Mouse (Mus musculus): ENCODE measurements at regions not wholly inside any gene's neighbourhood (a gene's known extent, or its start where the extent isn't known, plus 50 kb on each side); places are given as distances from the start of the nearest gene placed in this dataset.

DNA sequence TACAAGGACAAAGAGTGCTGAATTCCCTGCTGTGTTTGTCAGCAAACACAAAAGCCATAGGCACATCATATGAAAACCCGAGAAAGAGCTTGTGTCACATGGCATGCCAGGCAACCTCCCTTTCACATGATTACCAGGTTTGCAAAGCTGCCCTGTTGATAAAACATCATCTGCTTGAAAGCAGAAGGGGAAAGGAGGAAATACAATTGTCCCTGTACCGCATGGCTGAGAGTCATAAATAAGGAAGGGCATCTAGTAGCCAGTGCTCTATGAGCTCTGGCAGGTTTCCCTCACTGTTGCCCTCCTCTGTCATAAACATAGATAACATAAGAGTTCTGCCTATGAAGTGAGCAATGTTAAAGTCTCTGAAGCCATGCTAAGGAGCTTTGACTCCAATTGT, 86.8 kb upstream of the Gadd45a start:
- no peak for DNase-seq (ENCODE audit: low spot score)
- intact Hi-C loops (cut with DNase I) = no loop called here

DNA sequence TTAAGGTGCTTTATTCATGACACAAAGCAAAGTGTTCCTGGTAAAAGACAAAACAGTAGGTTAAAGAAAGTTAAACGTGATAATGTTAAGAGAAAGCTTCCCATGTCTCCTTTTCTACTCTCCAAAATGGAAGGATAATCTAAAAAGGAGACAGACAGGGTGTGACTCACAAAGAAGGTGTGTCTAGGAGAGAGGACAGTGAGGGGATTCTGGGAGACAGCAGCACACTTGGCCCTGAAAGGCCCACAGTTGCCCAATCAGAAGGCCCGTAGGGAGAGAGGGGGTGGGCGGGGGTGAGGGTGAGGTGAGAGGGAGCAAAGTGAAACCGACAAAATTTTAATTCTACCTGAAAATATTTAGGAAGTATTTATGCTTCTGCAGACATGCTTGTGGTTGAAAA, 85.8 kb upstream of the Gadd45a start:
- DNase-seq (ENCODE audit: low spot score) = no peak
- intact Hi-C loops (cut with DNase I) = no loop called here

DNA sequence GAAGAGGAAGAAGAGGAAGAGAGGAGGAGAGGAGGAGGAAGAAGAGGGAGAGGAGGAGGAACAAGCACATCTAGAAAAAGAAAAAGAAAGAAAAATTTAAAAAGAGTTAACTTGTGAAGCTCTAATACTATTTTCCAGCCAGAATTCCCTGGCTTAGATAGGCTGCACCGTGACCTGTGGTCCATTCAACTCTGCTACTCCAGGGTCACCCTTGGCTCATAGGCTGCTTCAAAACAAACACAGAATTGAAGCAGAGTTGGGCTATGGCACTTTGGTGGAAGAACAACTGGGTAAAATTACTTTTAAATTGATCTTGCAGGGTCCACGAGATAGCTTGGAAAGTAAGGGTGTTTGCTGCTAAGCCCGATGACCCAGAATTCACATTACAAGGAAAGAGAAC, 79.0 kb upstream of the Gadd45a start:
- intact Hi-C loops (cut with DNase I) = no loop called here
- no peak for DNase-seq (ENCODE audit: low spot score)

DNA sequence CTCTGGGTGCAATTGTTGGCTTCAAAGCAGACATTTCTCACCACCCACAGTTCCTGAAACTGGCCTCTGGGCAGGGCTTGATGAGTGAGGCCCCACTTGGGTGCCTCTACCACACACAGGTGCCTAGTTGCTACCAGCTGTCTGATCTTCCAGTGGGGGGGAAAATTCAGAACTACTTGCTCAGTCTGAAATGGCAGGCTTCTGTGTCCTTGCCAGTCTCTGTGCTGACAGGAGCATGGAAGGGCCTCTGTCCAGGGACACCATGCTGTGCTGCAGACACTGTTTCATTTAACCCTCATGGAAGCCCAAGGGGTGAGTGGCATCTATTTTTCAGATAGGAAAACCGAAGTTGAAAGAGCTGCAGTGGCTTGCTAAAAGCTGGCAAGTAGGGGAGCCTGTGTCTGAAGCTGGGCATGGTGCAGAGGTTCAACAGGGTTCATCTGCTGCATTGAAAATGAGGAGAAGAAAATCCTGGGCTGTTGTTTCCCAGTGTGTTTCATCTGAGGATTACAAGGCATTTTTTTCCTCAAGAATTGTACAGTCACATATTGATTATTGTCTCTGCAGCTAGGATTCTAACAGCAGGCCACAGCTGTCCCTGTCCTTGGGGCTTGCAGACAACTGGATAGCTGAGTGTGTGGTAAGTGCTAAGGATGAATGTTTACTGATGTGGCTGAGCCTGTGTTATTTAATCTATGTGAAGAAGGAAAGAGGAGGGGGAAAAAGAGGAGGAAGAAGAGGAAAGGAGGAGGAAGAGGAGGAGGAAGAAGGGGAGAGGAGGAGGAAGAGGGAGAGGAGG, 78.4 kb upstream of the Gadd45a start:
- no peak for DNase-seq (ENCODE audit: low spot score)
- intact Hi-C loops (cut with DNase I) = no loop called here

DNA sequence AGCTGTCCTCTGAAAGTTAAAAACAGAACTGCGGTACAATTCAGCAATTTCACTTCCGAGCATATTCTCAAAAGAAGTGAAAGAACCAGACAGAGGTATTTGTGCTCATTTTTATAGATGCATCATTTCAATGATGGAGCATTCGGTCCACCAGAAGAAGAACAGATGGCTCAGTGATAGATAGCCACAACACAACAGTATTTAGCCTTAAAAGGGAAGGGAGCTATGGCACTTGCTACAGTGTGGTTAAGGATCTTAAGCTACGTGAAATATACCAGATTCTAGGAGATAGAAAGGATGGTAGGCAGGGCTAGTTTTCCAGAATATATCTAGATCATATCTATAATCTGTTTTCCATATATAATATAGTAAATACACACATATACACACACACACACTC, 77.5 kb upstream of the Gadd45a start:
- no peak for DNase-seq (ENCODE audit: low spot score)
- intact Hi-C loops (cut with DNase I) = no loop called here

DNA sequence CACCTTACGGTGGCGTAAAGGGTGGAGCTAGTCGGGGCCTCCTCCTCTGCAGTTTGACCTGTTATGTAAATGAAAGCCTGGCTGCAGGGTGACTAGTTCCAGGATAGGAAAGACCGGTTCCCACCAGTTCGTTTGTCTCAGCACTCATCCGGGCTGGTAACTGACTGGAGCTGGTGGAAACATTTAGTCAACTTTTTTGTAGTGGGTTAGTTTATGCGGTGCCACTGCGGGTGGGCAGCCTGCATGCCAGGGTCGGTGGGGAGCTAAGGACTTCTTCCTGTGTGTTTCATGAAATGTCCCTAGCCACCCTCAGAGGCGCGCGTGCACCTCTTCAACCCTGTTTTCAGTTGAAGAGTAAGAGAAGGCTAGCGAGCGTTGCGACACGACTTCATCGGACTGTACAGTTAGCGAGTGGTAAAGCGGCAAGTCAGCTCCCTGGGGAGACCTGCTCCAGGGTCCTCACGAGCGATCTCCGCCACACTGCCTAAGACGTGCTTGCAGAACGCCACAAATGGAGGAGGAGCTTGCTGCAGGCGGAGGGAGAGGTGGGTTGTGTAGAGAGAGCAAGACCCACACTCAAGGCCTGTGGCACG, 76.5 kb upstream of the Gadd45a start:
- DNase-seq (ENCODE audit: low spot score) = no peak

DNA sequence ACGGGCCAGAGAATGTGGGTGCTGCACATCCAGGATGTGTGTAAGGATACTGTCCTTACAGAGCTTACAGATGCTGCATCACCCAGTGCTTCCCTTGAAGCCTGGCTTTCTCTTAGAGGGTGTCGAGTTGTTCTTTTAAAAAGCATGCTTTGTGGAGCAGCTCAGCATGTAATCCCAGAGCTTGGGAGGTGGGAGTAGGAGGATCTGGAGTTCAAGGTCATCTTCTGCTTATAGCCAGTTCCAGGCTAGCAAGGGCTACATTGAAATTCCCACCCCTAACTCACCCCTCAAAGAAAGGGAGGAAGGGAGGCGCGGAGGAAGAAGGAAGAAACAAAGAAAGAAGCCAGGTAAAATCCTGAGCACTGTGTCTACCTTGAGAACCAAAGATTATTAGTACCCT, 76.0 kb upstream of the Gadd45a start:
- intact Hi-C loops (cut with DNase I) = no loop called here
- no peak for DNase-seq (ENCODE audit: low spot score)

More for the DNA sequence above, 76.5 kb upstream of the Gadd45a start:
- intact Hi-C loops (cut with DNase I) = no loop called here

DNA sequence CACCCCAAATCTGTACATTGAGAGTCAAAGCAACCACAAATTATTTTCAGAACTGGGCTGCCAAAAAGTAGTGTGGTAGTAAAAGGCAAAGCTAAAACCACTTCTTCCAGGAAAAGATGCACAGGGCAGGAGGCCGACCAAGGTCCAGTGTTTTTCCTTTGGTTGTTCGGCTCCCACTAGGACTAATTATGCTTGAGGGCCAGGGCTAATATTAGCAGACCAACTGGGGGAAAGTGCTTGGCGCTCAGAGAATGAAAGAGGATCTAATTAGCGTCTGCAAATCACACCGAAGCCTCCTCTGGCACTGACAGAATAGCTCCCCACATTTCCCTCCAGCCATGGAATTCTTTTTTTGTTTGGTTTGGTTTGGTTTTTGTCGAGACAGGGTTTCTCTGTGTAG, 75.1 kb upstream of the Gadd45a start:
- no peak for DNase-seq (ENCODE audit: low spot score)
- intact Hi-C loops (cut with DNase I) = no loop called here

DNA sequence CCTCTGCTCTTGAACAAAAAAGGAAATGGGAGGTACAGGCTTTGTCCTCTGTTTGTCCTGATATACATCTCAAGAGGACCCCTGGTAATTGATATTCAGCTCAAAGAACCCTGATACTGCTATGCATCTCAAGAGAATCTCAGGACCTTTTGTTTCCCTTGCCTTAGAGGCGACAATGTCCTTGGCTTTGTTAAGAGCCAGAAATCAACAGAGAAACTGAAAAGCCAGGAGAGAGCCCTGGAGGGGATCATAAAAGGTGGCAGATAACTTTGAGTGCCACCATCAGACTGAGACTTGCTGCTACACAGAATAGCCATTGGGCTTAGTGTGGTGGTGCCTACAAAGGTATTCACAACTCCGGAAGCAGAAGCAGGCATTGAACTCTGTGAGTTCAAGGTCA, 74.3 kb upstream of the Gadd45a start:
- DNase-seq (ENCODE audit: low spot score) = no peak
- intact Hi-C loops (cut with DNase I) = no loop called here

DNA sequence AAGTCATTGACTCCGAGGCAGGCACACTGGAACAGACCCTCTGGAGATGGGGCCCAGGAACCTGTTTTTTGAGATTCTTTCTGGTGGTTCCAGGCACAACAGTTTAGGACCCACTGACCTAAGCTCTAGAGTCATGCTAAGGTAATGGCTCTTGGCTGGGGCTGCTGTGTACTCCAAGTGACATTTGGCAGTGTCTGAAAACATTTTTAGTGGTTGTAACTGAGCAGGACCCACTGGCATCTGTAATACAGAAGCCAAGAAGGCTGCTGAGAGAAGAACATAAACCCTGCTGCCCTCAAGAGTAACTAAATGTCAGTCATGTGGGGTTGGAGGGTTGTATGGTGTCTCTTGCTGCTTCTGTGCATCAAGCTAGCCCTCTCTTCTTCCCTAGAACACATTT, 73.1 kb upstream of the Gadd45a start:
- DNase-seq (ENCODE audit: low spot score) = no peak
- intact Hi-C loops (cut with DNase I) = no loop called here

DNA sequence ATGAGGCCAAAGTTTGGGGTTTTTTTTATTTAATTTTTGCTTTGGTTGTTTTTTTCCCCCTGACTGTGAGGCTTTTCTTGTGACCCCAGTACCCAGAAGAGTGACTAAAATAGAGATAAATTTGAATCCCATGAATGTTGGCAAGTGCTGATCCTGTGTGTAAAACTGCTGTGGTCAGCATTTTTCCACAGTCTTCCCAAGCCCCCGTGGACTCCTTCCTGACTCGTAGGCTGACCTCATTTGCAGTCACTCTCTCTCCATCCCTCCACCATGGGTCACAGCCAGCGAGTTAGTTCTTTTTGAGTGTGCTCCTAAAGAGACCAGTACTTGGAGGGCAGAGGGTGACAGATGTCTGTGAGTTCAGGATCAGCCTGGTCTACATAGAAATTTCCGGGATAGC, 72.5 kb upstream of the Gadd45a start:
- intact Hi-C loops (cut with DNase I) = no loop called here
- DNase-seq (ENCODE audit: low spot score) = no peak

DNA sequence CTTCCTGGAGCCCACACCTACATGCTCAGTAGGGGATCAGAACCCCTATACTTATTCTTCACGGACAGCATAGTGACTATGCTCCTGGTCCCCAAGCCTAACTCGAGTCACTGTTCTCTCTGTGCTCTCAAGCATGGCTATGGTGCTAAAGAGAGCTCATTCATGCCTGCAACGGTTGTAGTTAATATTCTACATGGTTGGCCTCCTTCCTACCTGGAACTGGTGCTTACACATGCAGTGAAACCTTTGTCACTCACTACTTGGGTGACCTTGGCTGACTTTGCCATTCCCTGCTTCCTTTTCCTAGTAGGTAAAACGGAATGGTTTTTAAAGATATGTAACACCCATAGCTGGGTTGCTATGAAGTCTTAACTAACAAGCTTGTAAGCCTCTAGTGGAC, 70.3 kb upstream of the Gadd45a start:
- DNase-seq (ENCODE audit: low spot score) = no peak
- intact Hi-C loops (cut with DNase I) = no loop called here

DNA sequence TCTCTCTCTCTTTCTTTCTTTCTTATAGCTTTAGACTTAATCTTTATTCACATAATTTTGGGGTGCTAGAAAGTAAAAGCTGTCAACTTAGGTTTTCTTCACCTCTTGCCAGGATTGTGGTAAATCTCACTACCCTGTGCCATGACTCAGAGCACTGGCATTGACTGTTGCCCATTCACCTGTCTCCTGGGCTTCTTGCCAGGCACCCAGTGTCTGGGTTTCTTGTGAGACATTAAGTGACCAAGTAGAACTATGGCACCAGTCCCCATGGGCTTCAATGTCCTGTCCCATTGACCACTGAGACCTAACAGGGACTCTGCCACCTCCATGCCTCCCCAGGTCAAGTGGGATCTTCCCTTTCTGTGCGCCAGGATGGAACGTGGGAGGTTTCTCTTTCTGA, 69.2 kb upstream of the Gadd45a start:
- no peak for DNase-seq (ENCODE audit: low spot score)
- intact Hi-C loops (cut with DNase I) = no loop called here

DNA sequence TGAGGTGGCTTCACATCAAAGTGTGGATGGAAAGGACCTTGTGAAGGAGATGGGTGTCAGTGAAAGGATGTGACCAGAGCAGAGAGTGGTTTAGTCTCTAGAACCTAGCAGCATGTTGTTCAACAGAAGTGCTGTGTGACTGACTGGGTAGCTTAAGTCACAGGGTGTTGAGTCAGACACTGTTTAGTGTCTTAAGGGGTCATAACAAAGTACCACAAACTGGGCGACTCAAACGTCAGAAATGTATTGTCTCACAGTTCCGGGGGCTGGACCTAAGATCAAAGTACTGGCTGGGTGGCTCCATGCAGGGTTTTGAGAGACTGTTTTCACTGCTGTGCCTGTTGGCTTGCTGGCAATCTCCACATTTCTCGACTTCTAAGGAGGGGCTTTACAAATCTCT, 68.1 kb upstream of the Gadd45a start:
- intact Hi-C loops (cut with DNase I) = no loop called here
- DNase-seq (ENCODE audit: low spot score) = no peak

DNA sequence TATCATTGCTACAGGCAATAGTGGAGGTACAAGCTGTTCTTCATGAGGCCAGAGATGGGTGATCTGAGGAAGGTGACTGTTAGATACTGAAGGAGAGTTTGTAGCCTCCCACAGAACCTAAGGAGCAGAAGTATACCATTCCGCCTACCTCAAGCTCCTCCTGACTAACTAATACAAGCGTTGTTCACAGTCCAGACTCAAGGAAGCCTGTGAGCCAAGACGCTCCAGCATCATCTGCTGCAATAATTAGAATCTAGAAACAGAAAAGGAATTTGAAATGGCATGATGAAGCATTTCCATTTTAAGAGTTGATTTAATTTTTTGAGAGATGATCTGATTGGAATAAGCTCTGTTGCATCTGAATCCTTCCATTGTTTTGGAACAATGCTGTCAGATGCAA, 66.9 kb upstream of the Gadd45a start:
- intact Hi-C loops (cut with DNase I) = no loop called here
- DNase-seq (ENCODE audit: low spot score) = no peak

DNA sequence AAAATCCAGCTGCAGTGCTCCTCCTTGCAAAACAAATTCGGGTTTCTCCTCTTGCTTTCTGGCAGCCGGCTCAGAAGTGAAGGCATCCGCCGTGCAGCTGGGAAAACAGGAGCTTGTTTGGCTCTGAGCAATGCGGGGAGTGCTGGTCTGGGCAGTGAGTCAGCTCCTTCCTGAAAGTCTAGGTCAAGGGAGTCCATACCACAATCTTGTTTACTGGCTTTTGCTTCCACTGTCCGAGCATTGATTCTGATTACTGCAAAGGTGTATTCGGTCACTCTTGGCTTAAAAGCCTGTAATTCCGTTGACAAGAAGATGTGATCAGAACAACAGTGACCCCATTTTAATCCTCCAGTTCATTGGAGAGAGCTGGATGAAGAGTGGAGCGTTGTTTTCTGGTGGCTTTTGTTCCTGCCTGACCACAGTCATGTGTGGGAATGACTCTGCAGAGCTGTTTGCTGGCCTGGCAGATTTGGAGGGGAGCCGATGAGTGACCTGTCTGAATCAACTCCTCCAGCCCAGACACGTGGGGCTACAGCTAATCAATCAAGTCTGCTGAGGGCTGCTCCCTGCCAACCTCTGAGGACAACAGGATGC, 65.4 kb upstream of the Gadd45a start:
- intact Hi-C loops (cut with DNase I) = no loop called here
- DNase-seq (ENCODE audit: low spot score) = peak; percentile 55

DNA sequence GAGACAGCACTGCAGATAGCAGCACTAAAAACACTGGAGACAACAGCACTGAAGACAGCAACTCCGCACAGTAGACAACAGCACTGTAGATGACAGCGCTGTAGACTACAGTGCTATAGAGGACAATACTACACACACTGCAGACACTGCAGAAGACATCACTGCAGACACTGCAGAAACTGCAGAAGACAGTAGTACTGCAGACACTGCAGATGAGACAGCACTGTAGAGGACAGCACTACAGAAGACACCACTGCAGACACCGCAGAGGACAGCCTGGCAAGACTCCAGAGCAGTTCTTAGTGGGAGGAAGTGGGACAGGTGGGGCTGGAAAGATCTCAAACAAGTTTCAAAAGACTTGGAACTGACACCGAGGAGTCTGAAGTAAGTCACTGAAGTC, 64.8 kb upstream of the Gadd45a start:
- DNase-seq (ENCODE audit: low spot score) = no peak
- intact Hi-C loops (cut with DNase I) = no loop called here

DNA sequence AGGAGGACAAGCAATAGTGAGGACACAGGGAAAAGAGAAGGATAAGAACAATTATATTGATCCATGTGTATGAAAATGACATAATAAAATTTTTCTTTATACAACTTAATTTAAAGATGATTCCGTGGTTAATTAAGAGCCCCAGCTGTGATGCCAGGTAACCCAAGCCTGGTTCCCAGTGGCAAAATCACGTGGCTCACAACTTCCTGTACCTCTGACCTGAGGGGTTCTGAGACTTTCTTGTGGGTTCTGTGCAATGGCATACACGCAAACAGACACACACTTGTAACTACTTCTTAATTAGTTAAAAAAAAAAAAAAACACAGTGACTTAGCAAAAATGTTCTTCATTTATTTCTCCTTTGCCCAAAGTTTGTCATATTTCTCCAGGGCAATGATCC, 57.2 kb upstream of the Gadd45a start:
- intact Hi-C loops (cut with DNase I) = no loop called here
- no peak for DNase-seq (ENCODE audit: low spot score)

DNA sequence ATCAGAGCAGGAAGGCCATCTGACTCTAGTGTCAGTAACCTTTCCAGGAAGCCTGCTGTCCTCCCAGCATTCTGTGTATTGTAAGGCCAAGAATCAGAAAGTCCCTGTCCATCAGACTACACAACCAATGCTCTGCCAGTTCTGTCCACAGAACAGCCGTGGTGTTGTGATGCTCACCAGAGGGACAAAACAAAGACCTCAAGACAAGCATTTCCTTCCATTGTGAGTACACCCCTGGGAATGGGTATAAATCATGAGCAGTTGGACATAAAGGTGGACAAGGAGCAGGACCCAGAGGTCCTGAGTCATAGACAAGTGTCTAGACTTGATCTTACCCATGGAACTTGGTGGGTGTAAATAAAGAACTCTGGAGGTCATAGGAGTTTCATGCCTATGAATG, 55.9 kb upstream of the Gadd45a start:
- intact Hi-C loops (cut with DNase I) = no loop called here

DNA sequence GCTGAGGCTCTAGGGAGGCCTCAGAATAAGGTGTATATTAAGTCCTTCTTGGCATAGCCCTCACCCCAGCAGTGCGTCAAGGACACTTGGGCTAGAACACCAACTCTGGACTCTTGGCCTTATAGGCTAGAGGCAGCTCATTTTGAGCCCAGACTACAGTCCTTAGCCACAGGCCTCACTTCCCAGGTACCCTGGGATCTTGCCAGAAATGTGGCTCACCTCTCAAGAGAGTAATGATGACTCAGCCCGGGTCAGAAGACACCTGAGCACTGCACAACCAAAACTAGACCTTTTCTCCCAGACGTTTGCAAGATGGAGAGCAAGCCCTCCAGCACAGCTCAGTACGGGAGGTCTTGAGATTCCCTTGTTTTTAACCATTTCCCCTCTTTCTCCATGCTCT, 52.9 kb upstream of the Gadd45a start:
- intact Hi-C loops (cut with DNase I) = no loop called here
- DNase-seq (ENCODE audit: low spot score) = no peak

More for the DNA sequence above, 55.9 kb upstream of the Gadd45a start:
- no peak for DNase-seq (ENCODE audit: low spot score)

DNA sequence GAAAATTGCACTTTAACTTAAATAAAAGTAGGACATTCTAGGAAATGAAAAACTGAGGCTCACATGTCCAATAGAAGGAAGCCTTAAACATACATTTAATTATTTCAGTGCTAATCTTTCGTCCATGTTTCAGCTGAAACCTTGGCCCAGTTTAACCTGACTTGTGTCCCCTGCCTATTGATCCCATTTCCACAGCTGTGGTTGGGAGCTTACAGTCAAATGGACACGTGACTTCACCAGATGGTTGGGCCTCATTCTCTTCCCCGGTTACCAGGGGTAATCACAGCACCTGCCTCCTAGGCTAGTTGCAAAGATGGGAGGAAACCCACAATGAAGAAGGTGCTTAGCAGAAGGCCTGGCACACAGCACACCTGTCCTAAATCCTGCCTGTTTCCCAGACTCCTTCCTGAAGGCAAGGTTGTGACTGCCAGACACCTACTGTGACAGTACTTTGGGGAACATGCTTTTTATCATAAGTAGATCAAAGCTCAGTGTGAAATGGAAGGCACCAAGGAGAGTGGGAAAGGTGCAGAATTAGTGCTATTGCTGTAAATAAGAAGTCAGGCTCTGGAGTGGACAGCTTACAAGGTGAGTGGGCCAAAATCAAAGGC, 52.4 kb upstream of the Gadd45a start:
- intact Hi-C loops (cut with DNase I) = loop anchor here (5.0 kb wide), 1 partner anchor 42 kb away; no protein-coding TSS in a partner anchor
- no peak for DNase-seq (ENCODE audit: low spot score)

Data from heart, postnatal 25 days (tissue).